Mouse (Mus musculus) stomach, postnatal 0 days (tissue): ENCODE results near the gene Pgls.
A peak's percentile ranks its signal among the peaks of the same experiment; 100 is the strongest.

Experiments
- CTCF ChIP-seq: IDR thresholded peaks from 2 replicates; pipeline ENCODE4 v1.5.1; 2016; ENCODE audit warnings: antibody characterized with exemption, low read depth, mild to moderate bottlenecking, moderate library complexity
- EP300 ChIP-seq: optimal IDR thresholded peaks from 2 replicates; pipeline ENCODE3; 2016; ENCODE audit warnings: antibody characterized with exemption

- TF ChIP-seq CTCF = peak; percentile 68
- TF ChIP-seq EP300 = no peak
Observed at GRCm38 (mm10) chr8:71633164-71633563, 41.2 kb downstream of the Pgls start.
